Mouse (Mus musculus) right cerebral cortex, postnatal 14 days (tissue): ENCODE data around the gene Olfr1019.

Experiments
- DNase-seq: peaks from one replicate; pipeline ENCODE4 v3.0.0; 2022

Olfr1019 gene

DNA sequence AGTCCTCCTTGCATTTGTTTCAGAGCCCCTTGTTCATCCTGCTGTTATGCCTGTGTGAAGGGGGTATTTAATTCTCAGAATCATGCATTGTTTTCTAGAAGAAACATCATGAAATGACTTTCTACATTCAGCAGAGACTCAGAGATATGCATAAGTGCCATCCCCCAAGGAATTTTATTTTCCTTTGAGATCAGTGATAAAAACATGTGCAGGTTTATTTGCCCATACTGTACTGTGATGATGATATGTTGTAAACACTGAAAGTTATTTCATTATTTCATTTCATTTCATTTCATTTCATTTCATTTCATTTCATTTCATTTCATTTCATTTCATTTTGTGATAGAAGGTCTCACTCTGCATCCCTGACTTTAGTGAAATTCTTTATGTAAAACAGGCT, at the start of gene Olfr1019:
Gene Olfr1019, minus strand, starts transcription at position 101 of the 400 bp plus-strand sequence.
- no peak for DNase-seq

DNA sequence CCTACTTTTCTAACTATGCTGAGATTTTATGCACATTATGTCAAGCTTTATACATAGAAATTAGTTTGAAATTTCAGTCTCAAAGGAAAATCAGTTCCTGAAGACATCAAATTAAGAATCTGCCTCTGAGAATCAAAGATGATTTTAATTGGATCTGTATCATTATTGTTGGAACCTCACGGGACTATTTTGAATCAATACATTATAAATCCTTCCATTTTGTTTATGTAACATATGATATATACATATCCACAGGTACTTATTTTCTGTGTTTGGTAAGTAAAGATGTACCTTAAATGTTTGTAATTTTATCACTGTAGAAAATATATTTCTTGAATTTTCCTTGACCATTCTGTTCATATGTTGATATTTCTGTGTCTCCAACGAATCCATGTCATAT, 40.1 kb upstream of the Olfr1019 start, which contains the start of gene Olfr1023:
Gene Olfr1023, plus strand, starts transcription at position 301 of the 400 bp plus-strand sequence.
- DNase-seq, result no peak

DNA sequence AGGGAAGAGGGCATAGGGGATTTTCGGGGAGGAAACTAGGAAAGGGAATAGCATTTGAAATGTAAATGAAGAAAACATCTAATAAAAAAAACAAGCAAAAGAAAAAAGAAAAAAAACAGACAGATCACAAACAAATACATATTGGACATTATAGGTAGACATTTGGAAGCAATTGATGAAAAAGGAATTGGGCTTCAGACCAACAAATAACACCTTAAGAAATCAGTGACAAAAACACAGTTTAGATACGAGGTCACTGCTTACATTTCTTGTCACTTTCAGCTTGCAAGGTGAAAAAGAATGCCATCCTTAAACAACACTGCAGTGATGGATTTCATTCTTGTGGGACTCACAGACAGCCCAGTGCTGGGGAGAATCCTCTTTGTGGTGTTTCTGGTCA, 23.0 kb upstream of the Olfr1019 start, which contains the start of gene Olfr1022:
Gene Olfr1022, plus strand, starts transcription at position 301 of the 400 bp plus-strand sequence.
- DNase-seq, result no peak

DNA sequence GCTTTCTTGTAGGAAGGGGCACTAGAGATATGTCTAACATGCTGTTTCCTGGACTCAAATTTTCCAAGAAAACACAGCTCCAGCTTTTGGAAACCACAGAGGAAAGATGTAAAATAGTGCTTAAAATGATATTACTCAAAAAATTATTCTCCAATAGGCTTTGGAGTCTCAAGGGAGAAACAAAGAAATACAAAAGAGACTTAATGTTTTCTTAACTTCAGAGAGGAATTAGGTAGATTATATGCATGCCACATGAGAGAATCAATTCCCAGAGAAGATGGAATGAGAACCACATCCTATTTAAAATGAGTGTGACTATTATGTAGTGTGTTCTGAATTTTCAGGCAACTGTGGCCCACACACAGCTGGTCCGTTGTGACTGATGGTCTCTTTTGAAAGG, 1.4 kb upstream of the Olfr1019 start, which contains the start of gene Olfr1020:
Gene Olfr1020, plus strand, starts transcription at position 301 of the 400 bp plus-strand sequence.
- no peak for DNase-seq

DNA sequence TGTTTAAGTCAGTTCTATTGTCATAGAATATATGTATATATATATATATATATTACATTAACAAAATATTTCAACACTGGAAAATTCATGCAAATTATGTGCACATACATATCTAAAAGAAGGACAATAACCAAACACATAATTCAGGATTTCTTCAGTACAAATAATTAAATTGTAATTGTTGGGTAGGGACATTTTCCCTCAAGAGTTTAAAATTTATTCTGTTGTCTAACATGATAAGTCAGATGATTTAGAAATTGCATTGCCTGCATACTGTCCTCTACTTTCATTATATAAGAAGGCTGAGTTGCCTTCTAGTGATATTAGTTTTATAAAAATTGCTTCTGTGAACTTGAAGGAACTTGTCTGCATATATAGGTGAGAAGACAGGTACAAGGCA, 27.1 kb downstream of the Olfr1019 start, which contains the start of gene Olfr1018:
Gene Olfr1018, plus strand, starts transcription at position 301 of the 400 bp plus-strand sequence.
- no peak for DNase-seq

DNA sequence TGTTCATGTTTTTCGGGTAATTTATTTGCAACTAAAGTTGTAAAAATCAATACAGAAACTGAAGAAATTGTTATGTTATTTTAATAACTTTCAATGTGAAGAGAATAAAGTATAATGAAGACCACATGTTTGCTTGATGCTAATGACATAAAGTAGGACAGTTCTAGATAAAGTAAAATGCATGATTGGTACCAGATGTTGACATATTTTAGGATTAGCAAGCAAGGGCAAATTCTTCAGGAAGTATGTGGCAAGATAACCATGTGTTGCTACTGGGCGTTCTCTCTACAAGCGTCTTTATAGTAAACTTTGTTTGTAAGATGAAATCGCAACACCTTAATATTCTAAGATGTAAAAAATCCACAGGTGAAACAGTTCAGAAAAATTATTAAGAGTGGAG, 40.8 kb downstream of the Olfr1019 start:
- no peak for DNase-seq

DNA sequence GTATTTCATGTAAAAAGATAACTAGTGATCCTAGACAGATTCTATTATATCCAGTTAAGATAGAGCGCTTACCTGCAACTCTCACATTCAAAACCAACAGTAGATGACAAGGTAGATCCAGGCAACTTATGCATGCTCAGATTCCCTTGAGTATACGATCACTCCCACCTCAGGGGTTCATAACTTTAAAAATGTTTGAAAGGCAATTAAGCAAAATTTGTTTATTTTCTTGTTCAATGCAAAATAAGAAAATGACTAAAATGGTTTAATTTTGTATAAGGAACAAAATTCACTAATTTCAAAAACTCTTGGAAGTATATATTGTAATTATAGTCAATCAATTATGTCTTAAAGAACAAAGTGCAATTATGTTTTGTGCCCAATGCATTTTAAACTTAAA, 42.8 kb downstream of the Olfr1019 start, which contains the start of gene Olfr1016:
Gene Olfr1016, minus strand, starts transcription at position 101 of the 400 bp plus-strand sequence.
- DNase-seq, result no peak

DNA sequence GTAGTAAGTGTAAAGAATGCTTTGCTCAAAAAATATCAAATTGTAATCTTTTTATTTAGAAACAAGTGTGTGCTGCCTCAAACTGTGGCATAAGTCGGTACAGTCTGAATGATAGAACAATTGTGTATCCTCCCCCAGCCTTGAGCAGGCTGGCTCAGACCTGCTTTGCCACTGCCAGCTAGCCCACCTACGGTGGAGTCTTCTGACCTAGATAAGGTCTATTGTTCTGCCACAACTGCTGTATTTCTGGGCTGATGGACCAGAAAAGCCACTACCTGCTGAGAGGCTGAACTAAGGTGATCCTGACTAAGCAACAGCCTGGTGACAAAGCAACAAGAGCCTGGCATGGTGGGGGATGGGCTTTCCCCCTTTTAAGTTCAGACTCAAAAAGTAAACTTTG, 53.0 kb downstream of the Olfr1019 start:
- no peak for DNase-seq
